Mouse (Mus musculus) limb, embryonic 13.5 days (tissue): Measurements from ENCODE around the gene Slc2a8. TPM values are rescaled to one million over a fixed set of nuclear protein-coding genes. Genes with fewer than 3 reads are reported as not detected.

ENCODE experiments used
- ATAC-seq: fragments of 200-750 bp; cut with Nextera tagmentation; 2 replicates; pipeline ENCODE4 v1.8.0; 2017; ENCODE audit warnings: low read depth, moderate number of reproducible peaks, moderate TSS enrichment; ENCODE audit not compliant: low FRiP score
- H3K27ac ChIP-seq: fragments of 300-500 bp; sonication (generic); 2 replicates; pipeline ENCODE4 v1.5.1; 2015; ENCODE audit warnings: inconsistent platforms, mild to moderate bottlenecking, moderate library complexity
- H3K27me3 ChIP-seq: fragments of 300-500 bp; sonication (generic); 2 replicates; pipeline ENCODE4 v1.6.1; 2015; ENCODE audit warnings: mild to moderate bottlenecking, inconsistent platforms
- H3K36me3 ChIP-seq: fragments of 300-500 bp; sonication (generic); 2 replicates; pipeline ENCODE4 v1.6.1; 2015; ENCODE audit warnings: inconsistent platforms, mild to moderate bottlenecking, moderate library complexity
- H3K4me1 ChIP-seq: fragments of 300-500 bp; sonication (generic); 2 replicates; pipeline ENCODE4 v1.6.1; 2015; ENCODE audit warnings: inconsistent platforms
- H3K4me2 ChIP-seq: fragments of 300-500 bp; sonication (generic); replicated peaks from 2 replicates; pipeline ENCODE4 v1.6.1; 2015; ENCODE audit warnings: inconsistent platforms, mild to moderate bottlenecking, moderate library complexity
- H3K4me3 ChIP-seq: fragments of 300-500 bp; sonication (generic); 2 replicates; pipeline ENCODE4 v1.5.1; 2015; ENCODE audit warnings: moderate library complexity, mild to moderate bottlenecking, inconsistent platforms
- H3K9ac ChIP-seq: fragments of 300-500 bp; sonication (generic); 2 replicates; pipeline ENCODE4 v1.6.1; 2015; ENCODE audit warnings: mild to moderate bottlenecking, inconsistent platforms
- H3K9me3 ChIP-seq: fragments of 300-500 bp; sonication (generic); 2 replicates; pipeline ENCODE4 v1.6.1; 2016; ENCODE audit warnings: inconsistent platforms
- WGBS: fragments of 180-500 bp; shearing (Covaris S2); methylation state at CpG from one replicate; pipeline ENCODE4 v1.1.7; 2015; 5-methylcytosine and 5-hydroxymethylcytosine counted together
- polyA plus RNA-seq: library from polyadenylated mRNA; unstranded; fragments of >200 nt; fragmentation: Nextera tagmentation; extraction: Ambion mirVana; gene quantifications from 2 replicates; pipeline ENCODE4 v1.2.1, GENCODE M21; 2015

Gene Slc2a8
- polyA plus RNA-seq, 1 experiment from 2014 or later = 28.9 TPM

DNA sequence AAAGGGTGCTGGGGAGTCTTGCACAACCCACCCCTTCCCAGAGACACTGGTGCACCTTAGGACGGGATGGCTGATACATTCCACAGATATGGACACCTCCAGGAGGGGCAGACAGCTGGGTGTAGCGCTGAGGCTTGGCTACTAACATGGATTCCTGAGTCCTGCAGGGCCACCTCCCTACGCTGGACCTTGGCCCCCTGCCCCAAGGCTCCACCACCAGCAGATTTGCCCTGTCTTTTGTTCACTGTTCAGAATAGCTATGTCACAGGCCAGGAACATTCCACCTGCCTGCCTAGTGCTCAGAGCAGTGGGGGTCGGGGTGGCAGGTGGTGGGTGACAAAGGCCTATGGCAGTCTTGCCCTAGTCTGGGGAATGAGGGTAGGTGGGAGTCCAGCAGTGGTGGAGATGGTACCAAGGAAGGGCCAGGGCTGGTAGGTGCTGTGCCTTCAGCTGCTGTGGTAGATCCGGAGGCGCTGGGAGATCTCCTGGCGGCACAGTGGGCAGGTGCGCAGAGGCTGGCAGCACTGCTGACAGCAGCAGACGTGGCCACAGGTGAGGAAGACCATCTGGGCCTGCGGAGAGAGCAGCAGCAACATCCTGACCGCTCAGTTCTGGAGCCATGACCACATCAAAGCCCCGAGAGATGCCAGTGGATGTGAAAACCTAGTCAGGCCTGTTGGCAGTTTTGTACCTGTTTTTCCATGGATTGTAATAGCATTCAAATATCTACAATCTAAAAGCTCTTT lies 55.4 kb downstream of the Slc2a8 start:
- no peak overlapping the region for H3K27ac ChIP-seq
- H3K36me3 ChIP-seq = peaks cover 74% of the 10 kb centered on the region
- 91% methylated on average over 12 of the region's 12 CpGs for WGBS
- no peak overlapping the region for H3K4me3 ChIP-seq
- no peak overlapping the region for H3K4me2 ChIP-seq
- no peaks in the 10 kb centered on the region for H3K27me3 ChIP-seq
- no peaks in the 10 kb centered on the region for H3K9me3 ChIP-seq
- no peak overlapping the region for H3K9ac ChIP-seq
- H3K4me1 ChIP-seq = 0 out of 2 replicates have a peak, but pooled peaks cover 5% of the 10 kb centered on the region
- no peak; the same call in 1 of the 2 replicates for ATAC-seq

- no peak overlapping the region for H3K9ac ChIP-seq
- no peaks in the 10 kb centered on the region for H3K9me3 ChIP-seq
- no peak overlapping the region for H3K4me3 ChIP-seq
- H3K4me2 ChIP-seq = no peak overlapping the region
- WGBS = 74% methylated on average over 10 of the region's 10 CpGs
- H3K27ac ChIP-seq = no peak overlapping the region
- 0 out of 2 replicates have a peak, but pooled peaks cover 5% of the 10 kb centered on the region for H3K4me1 ChIP-seq
- H3K36me3 ChIP-seq = peaks cover 87% of the 10 kb centered on the region
- no peaks in the 10 kb centered on the region for H3K27me3 ChIP-seq
- no peak for ATAC-seq
Observed at GRCm38 (mm10) chr2:32924306-32924844, 57.5 kb downstream of the Slc2a8 start.

- WGBS = 93% methylated on average over 24 of the region's 24 CpGs
- Histone ChIP-seq H3K4me3 (no peak overlapping the region), H3K4me1 (peaks cover 7% of the 10 kb centered on the region; the same call in 1 of the 2 replicates), H3K4me2 (no peak overlapping the region), H3K27me3 (no peaks in the 10 kb centered on the region), H3K36me3 (peaks cover 87% of the 10 kb centered on the region), H3K27ac (no peak overlapping the region), H3K9me3 (no peaks in the 10 kb centered on the region), H3K9ac (no peak overlapping the region)
- ATAC-seq = no peak
Observed at GRCm38 (mm10) chr2:32923551-32924250, 58.2 kb downstream of the Slc2a8 start.

Other genes starting within 250 kb of the Slc2a8 start
- 0.51 TPM in 1 of 2 replicates, not detected in the other for gene 6330409D20Rik, start 241.1 kb downstream of the Slc2a8 start, polyA plus RNA-seq
- gene Tor2a, start 224.8 kb downstream of the Slc2a8 start, polyA plus RNA-seq = 72.7 and 74.5 TPM in 2 replicates
- 0.37 and 0.61 TPM in 2 replicates for gene Ttc16, start 206.4 kb downstream of the Slc2a8 start, polyA plus RNA-seq
- gene Ptrh1, start 206.3 kb downstream of the Slc2a8 start, polyA plus RNA-seq = 5.2 and 6.7 TPM in 2 replicates
- gene Cfap157, start 197.7 kb downstream of the Slc2a8 start, polyA plus RNA-seq = 1.3 TPM in 2 replicates
- gene Stxbp1, start 134.8 kb downstream of the Slc2a8 start, polyA plus RNA-seq = 20.8 and 20.9 TPM in 2 replicates
- 48.5 and 55.8 TPM in 2 replicates for gene Fam129b, start 106.0 kb downstream of the Slc2a8 start, polyA plus RNA-seq
- 159 and 175 TPM in 2 replicates for gene Rpl12, start 20.5 kb downstream of the Slc2a8 start, polyA plus RNA-seq
- 13.9 and 14.1 TPM in 2 replicates for gene Lrsam1, start 20.5 kb downstream of the Slc2a8 start, polyA plus RNA-seq
- 13.4 and 13.8 TPM in 2 replicates for gene Garnl3, start 149.6 kb upstream of the Slc2a8 start, polyA plus RNA-seq
- gene Angptl2, start 234.0 kb upstream of the Slc2a8 start, polyA plus RNA-seq = 69.7 and 76.0 TPM in 2 replicates